ENCODE assay signal across 7 mouse cellular contexts in genomic region chr4:135494521-135495396, GRCm38 (mm10). TPM values are rescaled to one million over a fixed set of nuclear protein-coding genes. Genes with fewer than 3 reads are reported as not detected.
DNase-seq lines count a peak whose midpoint lies in the region; ATAC-seq lines count a peak whose summit lies in the region.

TSS of gene Stpg1 (plus strand) at chr4:135494790.
TSS of gene Nipal3 (minus strand) at chr4:135495038.

- whole genome bisulfite sequencing in intestine, embryonic 15.5 days: under 1% methylated on average over 53 of the region's 53 CpGs
- WGBS in midbrain, embryonic 10.5 days: under 1% methylated on average over 53 of the region's 53 CpGs

- H3K36me3 ChIP-seq in intestine, embryonic 15.5 days: no peaks in the 10 kb centered on the region
- H3K36me3 ChIP-seq in midbrain, embryonic 10.5 days: no peaks in the 10 kb centered on the region

- H3K27me3 ChIP-seq in intestine, embryonic 15.5 days (replicated peaks): no peaks in the 10 kb centered on the region
- H3K27me3 ChIP-seq in midbrain, embryonic 10.5 days (ENCODE audit: low read depth, poor library complexity, severe bottlenecking): peaks cover 6% of the 10 kb centered on the region; the same call in 1 of the 2 replicates

- peak within 1 kb of the TSS; percentile 94 for H3K4me2 ChIP-seq in intestine, embryonic 15.5 days (replicated peaks)

- peak within 1 kb of the TSS; percentile 72 for H3K4me3 ChIP-seq in intestine, embryonic 15.5 days (replicated peaks)
- peak within 1 kb of the TSS; percentile 85 for H3K4me3 ChIP-seq in midbrain, embryonic 10.5 days

- H3K9me3 ChIP-seq in intestine, embryonic 15.5 days: no peaks in the 10 kb centered on the region
- no peaks in the 10 kb centered on the region for H3K9me3 ChIP-seq in midbrain, embryonic 10.5 days (replicated peaks)

- ATAC-seq in intestine, embryonic 15.5 days: peak; percentile 96

- DNase-seq in adrenal gland, adult 2 months: peak; percentile 94
- DNase-seq in embryo, embryonic 11.5 days (ENCODE audit: low read depth, low spot score): peak; percentile 87
- peak; percentile 69 to 87 for DNase-seq in gastrocnemius, postnatal 36 days
- peak; percentile 86 to 94 for DNase-seq in left cerebral cortex, postnatal 25 days (ENCODE audit: low spot score in 2 of 2)
- DNase-seq in midbrain, embryonic 10.5 days (ENCODE audit: low spot score): peak; percentile 87
- DNase-seq in skeletal muscle tissue, adult 2 months (ENCODE audit: low read depth, low spot score): peak; percentile 94

- peaks cover 13% of the 10 kb centered on the region for H3K4me1 ChIP-seq in intestine, embryonic 15.5 days (replicated peaks)
- H3K4me1 ChIP-seq in midbrain, embryonic 10.5 days: peaks cover 31% of the 10 kb centered on the region

- peak within 1 kb of the TSS; percentile 59 for H3K9ac ChIP-seq in intestine, embryonic 15.5 days

- H3K27ac ChIP-seq in intestine, embryonic 15.5 days: peak within 1 kb of the TSS; percentile 85
- H3K27ac ChIP-seq in midbrain, embryonic 10.5 days (replicated peaks): peak within 1 kb of the TSS; percentile 64

- intact Hi-C loops in gastrocnemius, postnatal 36 days (cut with DNase I): loop anchor here (5.0 kb wide), 1 partner anchor 132 kb away; no protein-coding TSS in a partner anchor
- intact Hi-C loops in left cerebral cortex, postnatal 25 days (cut with DNase I): no loop called here

RNA-seq across cellular contexts. Expression of gene Stpg1, which starts in this region (rescaled TPM):
- total RNA-seq in adrenal gland, adult 2 months (2021): under 1 TPM; 0.32 to 0.41 TPM
- polyA plus RNA-seq in adrenal gland, adult 2 months (2012; rRNA removed): 0.35 and 0.65 TPM in 2 replicates
- total RNA-seq in gastrocnemius, postnatal 36 days (2021): not detected
- 0.24 and 0.30 TPM in 2 replicates for polyA plus RNA-seq in intestine, embryonic 15.5 days (2015; fragmentation: Nextera tagmentation; extraction: Ambion mirVana)
- total RNA-seq in left cerebral cortex, postnatal 25 days (2021): 1 to 10 TPM; 1.3 to 1.8 TPM
- 0.32 and 0.42 TPM in 2 replicates for polyA plus RNA-seq in midbrain, embryonic 10.5 days (2016; fragmentation: Nextera tagmentation; extraction: Ambion mirVana)

RNA-seq across cellular contexts. Expression of gene Nipal3, which starts in this region (rescaled TPM):
- 10 to 100 TPM; 16.0 to 24.6 TPM for total RNA-seq in adrenal gland, adult 2 months (2021)
- 15.2 and 21.6 TPM in 2 replicates for polyA plus RNA-seq in adrenal gland, adult 2 months (2012; rRNA removed)
- 10 to 100 TPM; 12.7 to 16.3 TPM for total RNA-seq in gastrocnemius, postnatal 36 days (2021)
- polyA plus RNA-seq in intestine, embryonic 15.5 days (2015; fragmentation: Nextera tagmentation; extraction: Ambion mirVana): 6.4 and 6.9 TPM in 2 replicates
- 100 to 1,000 TPM; 104 TPM for total RNA-seq in left cerebral cortex, postnatal 25 days (2021)
- polyA plus RNA-seq in midbrain, embryonic 10.5 days (2016; fragmentation: Nextera tagmentation; extraction: Ambion mirVana): 2.1 and 2.3 TPM in 2 replicates

Comparison
In these comparisons a context has a peak if more than half of its experiments do, and no peak if none do; other contexts are left out.
1. Peak in every context shown above with its lines: DNase-seq, ATAC-seq, H3K4me3 ChIP-seq and H3K27ac ChIP-seq.
2. RNA of gene Nipal3 (total RNA-seq): 104 TPM in left cerebral cortex, postnatal 25 days; 16.0 to 24.6 TPM in adrenal gland, adult 2 months and 12.7 to 16.3 TPM in gastrocnemius, postnatal 36 days; every median in the first group is over 4 times any median in the second.